Mouse (Mus musculus): Measurements from ENCODE around the gene Dctpp1. TPM values are rescaled to one million over a fixed set of nuclear protein-coding genes. Genes with fewer than 3 reads are reported as not detected.

Gene Dctpp1
- polyA plus RNA-seq, 1 experiment: 52.0 TPM

- no peak for DNase-seq (ENCODE audit: low read depth)
Measured at GRCm38 (mm10) chr7:127210266-127210665, 50.2 kb downstream of the Dctpp1 start.

- DNase-seq (ENCODE audit: low read depth): no peak
Measured at GRCm38 (mm10) chr7:127209851-127210250, 50.7 kb downstream of the Dctpp1 start.

GRCm38 (mm10) chr7:127208553-127209438 is 51.7 kb downstream of the Dctpp1 start, which contains the start of gene Mylpf:
Gene Mylpf (plus strand): TSS chr7:127208890.
- peak; percentile 97 for DNase-seq (ENCODE audit: low read depth)

GRCm38 (mm10) chr7:127208295-127208552 is 52.3 kb downstream of the Dctpp1 start, which contains the start of gene Tbc1d10b:
Gene Tbc1d10b (minus strand): TSS chr7:127208468.
- DNase-seq (ENCODE audit: low read depth): no peak

- DNase-seq (ENCODE audit: low read depth): no peak
Measured at GRCm38 (mm10) chr7:127207374-127208294, 52.9 kb downstream of the Dctpp1 start.

Other genes with a start within 250 kb of the Dctpp1 start
- gene Mvp, start 246.1 kb downstream of the Dctpp1 start, polyA plus RNA-seq (2012; rRNA removed): 84.9 and 85.3 TPM in 2 replicates
- 2.4 and 5.3 TPM in 2 replicates for gene Pagr1b, start 244.2 kb downstream of the Dctpp1 start, polyA plus RNA-seq (2012; rRNA removed)
- 6.9 and 8.0 TPM in 2 replicates for gene Pagr1a, start 243.4 kb downstream of the Dctpp1 start, polyA plus RNA-seq (2012; rRNA removed)
- gene Gm42742, start 239.6 kb downstream of the Dctpp1 start, polyA plus RNA-seq (2012; rRNA removed): 19.8 and 21.2 TPM in 2 replicates
- 7.3 and 8.9 TPM in 2 replicates for gene Prrt2, start 239.5 kb downstream of the Dctpp1 start, polyA plus RNA-seq (2012; rRNA removed)
- 80.5 and 81.9 TPM in 2 replicates for gene Maz, start 233.7 kb downstream of the Dctpp1 start, polyA plus RNA-seq (2012; rRNA removed)
- 1.3 and 2.1 TPM in 2 replicates for gene Kif22, start 218.2 kb downstream of the Dctpp1 start, polyA plus RNA-seq (2012; rRNA removed)
- gene Zg16, start 173.4 kb downstream of the Dctpp1 start, polyA plus RNA-seq (2012; rRNA removed): 0.86 and 1.5 TPM in 2 replicates
- gene AI467606, start 169.3 kb downstream of the Dctpp1 start, polyA plus RNA-seq (2012; rRNA removed): 14.8 and 17.4 TPM in 2 replicates
- 1.7 and 2.1 TPM in 2 replicates for gene Qprt, start 138.5 kb downstream of the Dctpp1 start, polyA plus RNA-seq (2012; rRNA removed)
- 1.4 and 1.6 TPM in 2 replicates for gene Spn, start 122.9 kb downstream of the Dctpp1 start, polyA plus RNA-seq (2012; rRNA removed)
- gene Cd2bp2, start 64.7 kb downstream of the Dctpp1 start, polyA plus RNA-seq (2012; rRNA removed): 29.3 and 32.5 TPM in 2 replicates
- 28.2 and 33.0 TPM in 2 replicates for gene Tbc1d10b, start 52.2 kb downstream of the Dctpp1 start, polyA plus RNA-seq (2012; rRNA removed)
- 1.3 and 7.6 TPM in 2 replicates for gene Mylpf, start 51.8 kb downstream of the Dctpp1 start, polyA plus RNA-seq (2012; rRNA removed)
- 13.4 and 14.2 TPM in 2 replicates for gene Zfp553, start 27.6 kb downstream of the Dctpp1 start, polyA plus RNA-seq (2012; rRNA removed)
- 8.3 and 9.3 TPM in 2 replicates for gene Sept1, start 27.6 kb downstream of the Dctpp1 start, polyA plus RNA-seq (2012; rRNA removed)
- 89.7 and 105 TPM in 2 replicates for gene Zfp771, start 16.4 kb downstream of the Dctpp1 start, polyA plus RNA-seq (2012; rRNA removed)
- gene Sephs2, start 13.3 kb upstream of the Dctpp1 start, polyA plus RNA-seq (2012; rRNA removed): 21.3 and 22.8 TPM in 2 replicates
- 3.0 and 3.4 TPM in 2 replicates for gene Itgal, start 35.6 kb upstream of the Dctpp1 start, polyA plus RNA-seq (2012; rRNA removed)
- 22.5 and 22.7 TPM in 2 replicates for gene Zfp768, start 84.9 kb upstream of the Dctpp1 start, polyA plus RNA-seq (2012; rRNA removed)
- 8.7 and 9.4 TPM in 2 replicates for gene Zfp747, start 115.3 kb upstream of the Dctpp1 start, polyA plus RNA-seq (2012; rRNA removed)
- gene 9130019O22Rik, start 126.5 kb upstream of the Dctpp1 start, polyA plus RNA-seq (2012; rRNA removed): 5.8 and 6.4 TPM in 2 replicates
- gene E430018J23Rik, start 132.9 kb upstream of the Dctpp1 start, polyA plus RNA-seq (2012; rRNA removed): 11.9 and 12.0 TPM in 2 replicates
- gene Zfp764, start 146.1 kb upstream of the Dctpp1 start, polyA plus RNA-seq (2012; rRNA removed): 5.6 and 5.9 TPM in 2 replicates
- gene Zfp688, start 161.4 kb upstream of the Dctpp1 start, polyA plus RNA-seq (2012; rRNA removed): 18.1 and 22.4 TPM in 2 replicates
- gene Zfp689, start 188.4 kb upstream of the Dctpp1 start, polyA plus RNA-seq (2012; rRNA removed): 3.5 and 4.2 TPM in 2 replicates
- 52.6 and 58.8 TPM in 2 replicates for gene Prr14, start 198.9 kb upstream of the Dctpp1 start, polyA plus RNA-seq (2012; rRNA removed)
- 15.3 and 27.5 TPM in 2 replicates for gene Fbrs, start 218.5 kb upstream of the Dctpp1 start, polyA plus RNA-seq (2012; rRNA removed)